Mouse (Mus musculus): ENCODE results near the gene H2al1h. TPM values are rescaled to one million over a fixed set of nuclear protein-coding genes. Genes with fewer than 3 reads are reported as not detected.
"Not testable (repeated sequence)": the region's sequence is repeated elsewhere in the genome, so short reads cannot be mapped to it uniquely, and the experiment has no call there.

Gene H2al1h
- polyA plus RNA-seq, 1 experiment from 2014 or later, result not detected

GRCm38 (mm10) chrX:11308524-11308923 is 12.8 kb upstream of the H2al1h start, which contains the start of gene H2al1d:
Gene H2al1d (plus strand): TSS chrX:11308824.
- not testable (repeated sequence) for H3K4me2 ChIP-seq (ENCODE audit: low read depth, low read length); H3K4me1 ChIP-seq (ENCODE audit: control insufficient read depth, insufficient read depth, low read length); H3K9ac ChIP-seq (ENCODE audit: low read length); ATAC-seq (replicated peaks; ENCODE audit: extremely low read depth, insufficient read depth, low FRiP score); H3K27me3 ChIP-seq (ENCODE audit: control insufficient read depth, insufficient read depth, low read length); H3K27ac ChIP-seq (ENCODE audit: low read length); H3K9me3 ChIP-seq (replicated peaks; ENCODE audit: control insufficient read depth, low read length); H3K4me3 ChIP-seq (ENCODE audit: low read length); H3K36me3 ChIP-seq (ENCODE audit: control insufficient read depth, insufficient read depth)
- no CpG with 5 or more reads among the region's 6 CpGs for WGBS

DNA sequence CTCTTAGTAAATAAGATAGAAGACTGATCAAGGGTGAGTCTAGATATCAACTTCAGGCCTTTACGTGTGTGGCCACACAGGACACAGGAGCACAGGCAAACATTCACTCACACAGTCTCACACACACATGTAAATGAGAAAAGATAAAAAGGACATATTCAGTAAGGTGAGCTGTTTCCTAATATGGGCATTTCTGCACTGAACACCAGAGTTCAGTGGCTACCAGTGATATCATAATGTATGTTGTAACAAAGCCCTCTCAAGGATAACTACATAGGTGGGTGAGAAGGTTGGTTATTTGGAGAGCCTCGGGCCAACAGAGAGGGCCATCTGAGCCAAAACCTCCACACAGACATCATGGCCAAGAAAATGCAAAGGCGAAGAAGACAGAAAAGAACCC is 9.7 kb upstream of the H2al1h start, which contains the start of gene H2al1e:
TSS of gene H2al1e (plus strand) at position 301 of the 400 bp plus-strand sequence.
- ATAC-seq (replicated peaks; ENCODE audit: extremely low read depth, insufficient read depth, low FRiP score); H3K4me3 ChIP-seq (ENCODE audit: low read length); H3K4me2 ChIP-seq (ENCODE audit: low read depth, low read length); H3K9me3 ChIP-seq (replicated peaks; ENCODE audit: control insufficient read depth, low read length); H3K27ac ChIP-seq (ENCODE audit: low read length); H3K36me3 ChIP-seq (ENCODE audit: control insufficient read depth, insufficient read depth); H3K9ac ChIP-seq (ENCODE audit: low read length); H3K27me3 ChIP-seq (ENCODE audit: control insufficient read depth, insufficient read depth, low read length); H3K4me1 ChIP-seq (ENCODE audit: control insufficient read depth, insufficient read depth, low read length): not testable (repeated sequence)
- WGBS, result no CpG with 5 or more reads among the region's 3 CpGs

DNA sequence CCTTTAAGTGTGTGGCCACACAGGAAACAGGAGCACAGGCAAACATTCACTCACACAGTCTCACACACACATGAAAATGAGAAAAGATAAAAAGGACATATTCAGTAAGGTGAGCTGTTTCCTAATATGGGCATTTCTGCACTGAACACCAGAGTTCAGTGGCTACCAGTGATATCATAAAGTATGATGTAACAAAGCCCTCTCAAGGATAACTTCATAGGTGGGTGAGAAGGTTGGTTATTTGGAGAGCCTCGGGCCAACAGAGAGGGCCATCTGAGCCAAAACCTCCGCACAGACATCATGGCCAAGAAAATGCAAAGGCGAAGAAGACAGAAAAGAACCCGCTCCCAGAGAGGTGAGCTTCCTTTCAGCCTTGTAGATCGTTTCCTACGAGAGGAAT is 6.4 kb upstream of the H2al1h start, which contains the start of gene H2al1f:
TSS of gene H2al1f (plus strand) at position 301 of the 400 bp plus-strand sequence.
- not testable (repeated sequence) for H3K27me3 ChIP-seq (ENCODE audit: control insufficient read depth, insufficient read depth, low read length); H3K9ac ChIP-seq (ENCODE audit: low read length); H3K4me2 ChIP-seq (ENCODE audit: low read depth, low read length); H3K27ac ChIP-seq (ENCODE audit: low read length); H3K9me3 ChIP-seq (replicated peaks; ENCODE audit: control insufficient read depth, low read length); H3K36me3 ChIP-seq (ENCODE audit: control insufficient read depth, insufficient read depth); H3K4me1 ChIP-seq (ENCODE audit: control insufficient read depth, insufficient read depth, low read length); ATAC-seq (replicated peaks; ENCODE audit: extremely low read depth, insufficient read depth, low FRiP score); H3K4me3 ChIP-seq (ENCODE audit: low read length)
- no CpG with 5 or more reads among the region's 6 CpGs for WGBS

GRCm38 (mm10) chrX:11317956-11318355 is 3.3 kb upstream of the H2al1h start, which contains the start of gene H2al1g:
Gene H2al1g (plus strand): TSS chrX:11318256.
- not testable (repeated sequence) for H3K36me3 ChIP-seq (ENCODE audit: control insufficient read depth, insufficient read depth); H3K27me3 ChIP-seq (ENCODE audit: control insufficient read depth, insufficient read depth, low read length); H3K9me3 ChIP-seq (replicated peaks; ENCODE audit: control insufficient read depth, low read length); ATAC-seq (replicated peaks; ENCODE audit: extremely low read depth, insufficient read depth, low FRiP score); H3K4me2 ChIP-seq (ENCODE audit: low read depth, low read length); H3K4me1 ChIP-seq (ENCODE audit: control insufficient read depth, insufficient read depth, low read length); H3K4me3 ChIP-seq (ENCODE audit: low read length); H3K27ac ChIP-seq (ENCODE audit: low read length); H3K9ac ChIP-seq (ENCODE audit: low read length)
- no CpG with 5 or more reads among the region's 3 CpGs for WGBS

DNA sequence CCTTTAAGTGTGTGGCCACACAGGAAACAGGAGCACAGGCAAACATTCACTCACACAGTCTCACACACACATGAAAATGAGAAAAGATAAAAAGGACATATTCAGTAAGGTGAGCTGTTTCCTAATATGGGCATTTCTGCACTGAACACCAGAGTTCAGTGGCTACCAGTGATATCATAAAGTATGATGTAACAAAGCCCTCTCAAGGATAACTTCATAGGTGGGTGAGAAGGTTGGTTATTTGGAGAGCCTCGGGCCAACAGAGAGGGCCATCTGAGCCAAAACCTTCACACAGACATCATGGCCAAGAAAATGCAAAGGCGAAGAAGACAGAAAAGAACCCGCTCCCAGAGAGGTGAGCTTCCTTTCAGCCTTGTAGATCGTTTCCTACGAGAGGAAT is 3.1 kb downstream of the H2al1h start, which contains the start of gene H2al1i:
TSS of gene H2al1i (plus strand) at position 301 of the 400 bp plus-strand sequence.
- WGBS, result 73% methylated on average over 2 of the region's 5 CpGs
- H3K4me1 ChIP-seq (ENCODE audit: control insufficient read depth, insufficient read depth, low read length); H3K27me3 ChIP-seq (ENCODE audit: control insufficient read depth, insufficient read depth, low read length); H3K36me3 ChIP-seq (ENCODE audit: control insufficient read depth, insufficient read depth); ATAC-seq (replicated peaks; ENCODE audit: extremely low read depth, insufficient read depth, low FRiP score); H3K4me2 ChIP-seq (ENCODE audit: low read depth, low read length); H3K9ac ChIP-seq (ENCODE audit: low read length); H3K4me3 ChIP-seq (ENCODE audit: low read length); H3K27ac ChIP-seq (ENCODE audit: low read length); H3K9me3 ChIP-seq (replicated peaks; ENCODE audit: control insufficient read depth, low read length): not testable (repeated sequence)

DNA sequence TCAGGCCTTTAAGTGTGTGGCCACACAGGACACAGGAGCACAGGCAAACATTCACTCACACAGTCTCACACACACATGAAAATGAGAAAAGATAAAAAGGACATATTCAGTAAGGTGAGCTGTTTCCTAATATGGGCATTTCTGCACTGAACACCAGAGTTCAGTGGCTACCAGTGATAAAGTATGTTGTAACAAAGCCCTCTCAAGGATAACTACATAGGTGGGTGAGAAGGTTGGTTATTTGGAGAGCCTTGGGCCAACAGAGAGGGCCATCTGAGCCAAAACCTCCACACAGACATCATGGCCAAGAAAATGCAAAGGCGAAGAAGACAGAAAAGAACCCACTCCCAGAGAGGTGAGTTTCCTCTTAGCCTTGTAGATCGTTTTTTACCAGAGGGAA is 6.2 kb downstream of the H2al1h start, which contains the start of gene H2al1j:
TSS of gene H2al1j (plus strand) at position 301 of the 400 bp plus-strand sequence.
- not testable (repeated sequence) for H3K27me3 ChIP-seq (ENCODE audit: control insufficient read depth, insufficient read depth, low read length); ATAC-seq (replicated peaks; ENCODE audit: extremely low read depth, insufficient read depth, low FRiP score); H3K4me2 ChIP-seq (ENCODE audit: low read depth, low read length); H3K36me3 ChIP-seq (ENCODE audit: control insufficient read depth, insufficient read depth); H3K27ac ChIP-seq (ENCODE audit: low read length); H3K4me3 ChIP-seq (ENCODE audit: low read length); H3K9me3 ChIP-seq (replicated peaks; ENCODE audit: control insufficient read depth, low read length); H3K9ac ChIP-seq (ENCODE audit: low read length); H3K4me1 ChIP-seq (ENCODE audit: control insufficient read depth, insufficient read depth, low read length)
- 81% methylated on average over 2 of the region's 2 CpGs for WGBS

- Histone ChIP-seq H3K9ac (ENCODE audit: low read length) (no peak overlapping the region), H3K27ac (ENCODE audit: low read length) (no peak overlapping the region), H3K4me2 (ENCODE audit: low read depth, low read length) (no peak overlapping the region), H3K9me3 (replicated peaks; ENCODE audit: control insufficient read depth, low read length) (no peaks in the 10 kb centered on the region), H3K36me3 (ENCODE audit: control insufficient read depth, insufficient read depth) (no peaks in the 10 kb centered on the region), H3K4me3 (ENCODE audit: low read length) (no peak overlapping the region), H3K27me3 (ENCODE audit: control insufficient read depth, insufficient read depth, low read length) (no peaks in the 10 kb centered on the region), H3K4me1 (ENCODE audit: control insufficient read depth, insufficient read depth, low read length) (no peaks in the 10 kb centered on the region)
- WGBS, result 63% methylated on average over 9 of the region's 9 CpGs
- ATAC-seq (replicated peaks; ENCODE audit: extremely low read depth, insufficient read depth, low FRiP score), result no peak
These were observed 24.5 kb downstream of the H2al1h start for GRCm38 (mm10) chrX:11345762-11346161.

GRCm38 (mm10) chrX:11346756-11347155 is 25.5 kb downstream of the H2al1h start:
- Histone ChIP-seq H3K4me3 (ENCODE audit: low read length) (no peak overlapping the region), H3K4me1 (ENCODE audit: control insufficient read depth, insufficient read depth, low read length) (no peaks in the 10 kb centered on the region), H3K9me3 (replicated peaks; ENCODE audit: control insufficient read depth, low read length) (no peaks in the 10 kb centered on the region), H3K4me2 (ENCODE audit: low read depth, low read length) (no peak overlapping the region), H3K9ac (ENCODE audit: low read length) (no peak overlapping the region), H3K36me3 (ENCODE audit: control insufficient read depth, insufficient read depth) (no peaks in the 10 kb centered on the region), H3K27me3 (ENCODE audit: control insufficient read depth, insufficient read depth, low read length) (no peaks in the 10 kb centered on the region), H3K27ac (ENCODE audit: low read length) (no peak overlapping the region)
- WGBS, result 86% methylated on average over 3 of the region's 3 CpGs
- ATAC-seq (replicated peaks; ENCODE audit: extremely low read depth, insufficient read depth, low FRiP score), result no peak

- no peak for ATAC-seq (replicated peaks; ENCODE audit: extremely low read depth, insufficient read depth, low FRiP score)
- Histone ChIP-seq H3K4me3 (ENCODE audit: low read length) (no peak overlapping the region), H3K27ac (ENCODE audit: low read length) (no peak overlapping the region), H3K4me2 (ENCODE audit: low read depth, low read length) (no peak overlapping the region), H3K4me1 (ENCODE audit: control insufficient read depth, insufficient read depth, low read length) (no peaks in the 10 kb centered on the region), H3K36me3 (ENCODE audit: control insufficient read depth, insufficient read depth) (no peaks in the 10 kb centered on the region), H3K27me3 (ENCODE audit: control insufficient read depth, insufficient read depth, low read length) (peaks cover 6% of the 10 kb centered on the region), H3K9me3 (replicated peaks; ENCODE audit: control insufficient read depth, low read length) (no peaks in the 10 kb centered on the region), H3K9ac (ENCODE audit: low read length) (no peak overlapping the region)
- WGBS, result 75% methylated on average over 6 of the region's 6 CpGs
These were observed 39.5 kb downstream of the H2al1h start for GRCm38 (mm10) chrX:11360823-11361222.
